ENCODE assay signal across 31 mouse cellular contexts in genomic region chr5:14404344-14404743, GRCm38 (mm10).
"Had no signal": no experiment of that assay in that cellular context is flagged by ENCODE, and none has a peak within 500 bp of the region (broad histone marks: within the 10 kb centered on the region; RNA-seq: fewer than 3 reads in every experiment).

No protein-coding gene starts in this region.

- H3K9ac ChIP-seq: heart, embryonic 12.5 days; heart, embryonic 13.5 days; heart, embryonic 15.5 days; hindbrain, embryonic 12.5 days; hindbrain, embryonic 13.5 days; hindbrain, embryonic 14.5 days; hindbrain, embryonic 15.5 days; intestine, embryonic 15.5 days; kidney, embryonic 15.5 days had no signal

- H3K27me3 ChIP-seq: heart, embryonic 12.5 days; heart, embryonic 13.5 days; heart, embryonic 15.5 days; hindbrain, embryonic 12.5 days; hindbrain, embryonic 13.5 days; hindbrain, embryonic 15.5 days; intestine, embryonic 15.5 days; kidney, embryonic 15.5 days had no signal

- DNase-seq: heart, postnatal 10 days; heart, postnatal 14 days; heart, postnatal 36 days; heart, postnatal 4 days; kidney, adult 11 months; kidney, adult 18-20 months; kidney, adult 2 months; kidney, adult 8-10 months; kidney, adult 9 months; kidney, postnatal 10 days; kidney, postnatal 14 days; kidney, postnatal 25 days; kidney, postnatal 36 days; kidney, postnatal 4 days; layer of hippocampus, adult 9-11 months; layer of hippocampus, postnatal 36 days had no signal

- H3K27ac ChIP-seq: heart, embryonic 10.5 days; heart, embryonic 13.5 days; heart, embryonic 15.5 days; hindbrain, embryonic 10.5 days; hindbrain, embryonic 12.5 days; hindbrain, embryonic 13.5 days; hindbrain, embryonic 14.5 days; hindbrain, embryonic 15.5 days; hindbrain, postnatal 0 days; intestine, embryonic 15.5 days; kidney, embryonic 15.5 days; kidney, postnatal 0 days; layer of hippocampus, adult 2 months; left cerebral cortex, adult 2 months had no signal

- H3K4me1 ChIP-seq: heart, embryonic 10.5 days; heart, embryonic 12.5 days; heart, embryonic 13.5 days; heart, embryonic 15.5 days; hindbrain, embryonic 10.5 days; hindbrain, embryonic 12.5 days; hindbrain, embryonic 13.5 days; hindbrain, embryonic 15.5 days; intestine, embryonic 15.5 days; kidney, embryonic 15.5 days had no signal

- H3K4me3 ChIP-seq: heart, embryonic 10.5 days; heart, embryonic 12.5 days; heart, embryonic 13.5 days; heart, embryonic 15.5 days; hindbrain, embryonic 10.5 days; hindbrain, embryonic 12.5 days; hindbrain, embryonic 13.5 days; hindbrain, embryonic 15.5 days; intestine, embryonic 15.5 days; kidney, embryonic 15.5 days; layer of hippocampus, adult 2 months; left cerebral cortex, adult 2 months had no signal

- H3K9me3 ChIP-seq: heart, embryonic 10.5 days; heart, embryonic 12.5 days; heart, embryonic 13.5 days; heart, embryonic 15.5 days; hindbrain, embryonic 12.5 days; hindbrain, embryonic 13.5 days; hindbrain, embryonic 15.5 days; intestine, embryonic 15.5 days; kidney, embryonic 15.5 days had no signal

- H3K36me3 ChIP-seq: heart, embryonic 10.5 days; heart, embryonic 12.5 days; heart, embryonic 13.5 days; heart, embryonic 15.5 days; hindbrain, embryonic 10.5 days; hindbrain, embryonic 12.5 days; hindbrain, embryonic 13.5 days; hindbrain, embryonic 15.5 days; intestine, embryonic 15.5 days; kidney, embryonic 15.5 days had no signal
